Mouse (Mus musculus) lung, postnatal 14 days (tissue): ENCODE measurements at regions not wholly inside any gene's neighbourhood (a gene's known extent, or its start where the extent isn't known, plus 50 kb on each side); places are given as distances from the start of the nearest gene placed in this dataset.

Experiments
- DNase-seq: peaks from one replicate; pipeline ENCODE4 v3.0.0; 2021

DNA sequence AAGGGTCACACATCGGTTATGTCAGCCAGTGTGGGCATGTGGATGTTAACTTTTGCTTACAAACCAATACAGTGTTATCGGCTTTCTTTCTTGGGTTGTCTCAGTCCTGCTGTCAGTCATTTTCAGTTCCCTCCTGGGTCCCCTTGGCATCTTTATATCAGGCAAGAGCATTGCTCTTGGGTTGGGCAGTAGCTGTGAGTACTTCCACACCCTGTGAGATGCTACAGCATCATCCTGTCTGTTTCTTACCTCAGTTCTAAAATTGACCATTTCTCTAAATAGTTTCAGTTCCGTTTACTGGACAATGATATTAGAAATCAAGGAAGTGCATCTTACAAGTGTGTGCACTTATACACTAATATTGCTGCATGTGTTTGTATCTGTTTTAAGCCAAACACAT, 104.9 kb upstream of the Sgk1 start:
- no peak for DNase-seq

DNA sequence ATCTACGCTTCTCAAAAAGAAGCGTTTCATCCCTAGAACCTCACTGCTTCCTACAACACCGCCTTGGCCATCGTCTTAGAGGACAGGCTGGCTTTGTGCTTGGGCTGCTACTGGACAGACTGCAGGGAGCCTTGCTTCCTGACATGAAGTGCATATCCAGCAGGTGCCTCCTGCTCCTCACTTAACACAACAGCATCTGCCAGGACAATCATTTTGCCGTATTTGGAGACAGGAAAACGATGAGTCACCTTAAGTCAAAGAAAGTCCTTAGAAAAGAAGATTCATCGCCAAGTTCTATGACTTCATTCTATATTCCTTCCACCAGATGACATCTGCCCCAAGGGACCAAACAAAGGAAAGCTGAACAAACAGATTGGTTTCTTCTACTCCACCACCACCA, 98.5 kb upstream of the Sgk1 start:
- DNase-seq = no peak

GRCm38 (mm10) chr10:21785110-21785509, 96.9 kb upstream of the Sgk1 start:
- DNase-seq = no peak

GRCm38 (mm10) chr10:21785785-21786184, 96.2 kb upstream of the Sgk1 start:
- DNase-seq = no peak

- no peak for DNase-seq
Observed at GRCm38 (mm10) chr10:21789847-21790530, 92.0 kb upstream of the Sgk1 start.

DNA sequence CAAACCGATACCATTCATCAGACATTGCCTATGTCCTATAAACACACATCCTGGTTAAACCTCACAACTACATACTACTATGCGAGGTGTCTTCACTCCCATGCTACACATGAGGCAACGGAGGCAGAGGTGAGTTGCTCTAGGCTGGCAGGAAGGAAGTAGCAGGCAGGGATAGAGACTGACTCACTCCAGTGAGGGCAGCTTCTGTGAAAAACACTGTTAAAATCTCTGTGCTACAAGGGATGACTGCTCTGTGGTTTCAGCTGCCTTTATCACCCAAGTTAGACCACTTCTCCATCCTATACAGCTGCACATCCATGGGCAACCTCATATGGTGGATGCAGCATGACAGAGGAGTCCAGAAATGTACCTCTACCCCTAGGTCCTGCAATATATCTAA, 91.0 kb upstream of the Sgk1 start:
- no peak for DNase-seq

GRCm38 (mm10) chr10:21792431-21792830, 89.6 kb upstream of the Sgk1 start:
- no peak for DNase-seq

- DNase-seq = no peak
Observed at GRCm38 (mm10) chr10:21793641-21794040, 88.3 kb upstream of the Sgk1 start.

DNA sequence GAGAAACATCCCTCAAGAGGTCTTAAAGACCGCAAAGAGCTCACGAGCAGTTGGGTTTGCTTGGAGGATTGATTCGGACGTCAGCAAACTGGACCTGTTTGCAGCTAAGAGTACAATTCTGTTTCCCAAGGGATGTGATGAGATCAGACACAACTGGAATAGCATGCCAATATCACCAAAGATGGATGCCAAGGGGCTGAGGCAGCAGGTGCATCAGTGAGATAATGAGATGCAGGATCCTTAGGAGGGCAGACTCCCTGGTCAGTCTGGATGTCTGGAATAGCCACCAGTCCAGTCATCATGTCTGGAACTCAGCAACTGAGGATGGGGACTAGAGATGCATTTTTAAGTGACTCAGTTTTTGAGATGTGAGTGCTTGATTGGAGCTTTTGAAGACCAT, 85.6 kb upstream of the Sgk1 start:
- no peak for DNase-seq

- DNase-seq = no peak
Observed at GRCm38 (mm10) chr10:21798103-21798502, 83.9 kb upstream of the Sgk1 start.

DNA sequence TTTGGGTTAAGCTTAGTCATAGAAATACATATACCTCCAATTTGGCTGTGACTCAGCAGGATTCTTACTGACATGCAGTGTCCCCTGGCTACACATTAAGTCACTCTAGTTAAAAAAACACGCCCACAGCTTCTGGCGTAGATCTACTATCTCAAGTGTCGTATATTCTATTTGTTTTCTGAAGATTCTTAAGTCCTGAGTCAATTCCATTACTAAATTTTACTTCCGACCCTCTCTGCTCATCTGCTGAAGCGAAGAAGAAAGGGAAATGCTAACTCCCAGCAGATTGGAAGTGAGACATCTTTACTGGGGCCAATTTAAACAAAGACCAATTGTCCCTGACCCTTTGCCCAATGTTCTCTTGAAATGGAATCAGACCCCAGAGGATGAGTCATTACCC, 80.4 kb upstream of the Sgk1 start:
- DNase-seq = no peak

DNA sequence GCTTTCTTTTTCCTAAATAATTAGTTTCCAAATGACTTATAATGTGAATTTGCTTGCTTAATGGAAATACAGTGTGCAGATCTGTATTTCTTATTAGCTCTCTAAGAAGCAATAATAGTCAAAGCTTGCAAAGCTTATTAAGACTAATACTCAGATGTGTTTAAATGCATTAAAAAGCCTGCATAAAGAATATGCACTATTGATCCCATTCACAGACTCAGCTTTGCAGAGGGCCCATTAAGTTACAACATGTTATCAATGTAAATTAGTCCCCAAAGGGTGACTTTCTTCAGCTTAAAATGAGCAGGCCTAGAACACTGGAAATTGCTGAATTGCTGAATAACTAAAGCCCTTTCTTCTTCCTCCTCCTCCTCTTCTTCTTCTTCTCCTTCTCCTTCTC, 78.8 kb upstream of the Sgk1 start:
- DNase-seq = no peak

DNA sequence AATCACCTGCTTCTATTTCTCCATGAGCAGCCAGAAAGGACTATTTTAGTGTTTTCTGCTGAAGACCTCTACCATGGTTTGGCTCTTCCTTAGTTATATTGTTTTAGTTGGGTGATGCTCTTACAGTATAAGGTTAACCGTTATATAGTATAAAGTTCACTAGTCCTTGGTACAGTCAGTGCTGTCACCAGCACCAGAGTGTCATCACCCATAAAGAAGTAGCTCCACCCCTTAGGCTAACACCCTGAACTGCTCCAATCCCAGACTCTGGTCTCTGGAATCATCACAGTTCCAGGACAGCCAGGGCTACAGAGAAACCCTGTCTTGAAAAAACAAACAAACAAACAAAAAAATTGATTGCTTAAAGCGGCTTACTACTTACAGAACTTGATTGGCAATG, 77.2 kb upstream of the Sgk1 start:
- DNase-seq = no peak

DNA sequence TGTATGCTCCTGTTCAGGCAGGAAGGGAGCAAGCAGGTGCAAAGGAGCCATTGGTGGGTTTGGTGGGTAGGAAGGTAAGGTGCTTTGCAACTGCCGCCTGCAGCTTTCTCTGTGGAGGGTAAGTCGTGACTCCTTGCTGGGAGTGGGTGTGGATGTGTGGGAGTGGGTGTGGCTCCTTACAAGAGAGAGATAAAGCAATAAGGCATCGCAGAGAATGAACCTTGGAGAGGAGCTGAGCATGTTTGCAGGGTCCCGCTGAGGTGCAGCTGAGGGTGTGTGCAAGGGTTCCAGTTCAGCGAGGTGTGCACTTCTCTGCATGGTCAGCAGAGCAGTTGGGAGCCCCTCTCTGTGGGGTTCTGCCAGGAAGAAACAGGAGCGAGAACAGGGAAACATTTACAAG, 76.4 kb upstream of the Sgk1 start:
- no peak for DNase-seq

DNA sequence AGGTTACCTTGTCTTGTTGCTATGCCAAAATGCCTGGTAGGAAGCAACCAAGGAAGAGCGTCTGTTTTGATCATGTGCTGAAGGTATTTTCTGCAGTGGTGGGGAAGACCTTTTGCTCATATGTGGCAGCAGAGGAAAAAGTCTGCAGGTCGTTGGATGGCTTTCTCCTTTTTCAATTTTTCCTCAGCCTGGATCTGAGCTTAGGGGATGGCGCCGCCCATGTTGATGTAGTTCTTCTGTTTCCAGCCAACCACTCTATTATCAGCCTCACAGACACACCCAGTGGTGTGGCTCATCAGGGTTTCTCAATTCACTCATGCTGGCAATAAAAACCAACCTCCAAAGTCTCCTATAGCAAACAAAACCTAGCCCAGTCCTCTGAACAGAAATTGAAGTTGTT, 75.3 kb upstream of the Sgk1 start:
- DNase-seq = no peak

GRCm38 (mm10) chr10:21819686-21820085, 62.3 kb upstream of the Sgk1 start:
- DNase-seq = no peak

DNA sequence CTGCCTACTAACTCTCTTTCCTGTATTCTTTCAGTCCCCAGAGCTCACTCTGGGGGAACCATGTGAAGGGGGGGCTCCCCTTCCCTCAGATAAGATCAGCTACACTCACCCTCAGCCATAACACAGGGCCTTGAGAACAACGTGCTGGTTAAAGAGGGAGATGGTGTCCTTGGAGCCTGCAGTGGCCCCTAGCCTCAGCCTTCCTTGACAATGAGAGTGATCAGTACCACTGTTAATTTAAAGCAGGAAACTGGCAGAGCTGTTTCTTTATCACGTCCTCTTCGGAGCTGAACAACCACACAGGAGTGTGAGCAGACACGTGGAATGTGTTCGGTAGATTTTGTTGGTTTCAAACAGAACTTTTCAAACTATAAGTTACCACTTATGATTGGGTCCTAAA, 60.6 kb upstream of the Sgk1 start:
- DNase-seq = no peak

GRCm38 (mm10) chr10:21824418-21825025, 57.5 kb upstream of the Sgk1 start:
- DNase-seq = no peak

- DNase-seq = no peak
Observed at GRCm38 (mm10) chr10:21826793-21827504, 55.0 kb upstream of the Sgk1 start.

DNA sequence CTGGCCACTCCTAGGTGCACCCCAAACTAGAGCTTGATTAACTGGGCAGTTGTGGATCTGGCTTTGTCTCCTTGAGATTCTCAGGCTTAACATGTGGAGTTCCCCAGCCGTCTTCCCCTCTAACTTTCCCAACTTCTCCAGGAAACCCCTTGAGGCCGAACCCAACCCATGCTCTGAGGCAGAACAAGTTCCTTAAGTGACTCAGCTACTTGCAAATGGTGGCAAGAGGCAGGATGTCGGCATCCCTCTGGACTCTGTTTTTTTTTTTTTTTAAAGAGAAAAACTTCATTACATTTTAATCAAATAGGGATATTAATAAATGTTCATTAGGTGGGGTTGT, 54.5 kb upstream of the Sgk1 start:
- no peak for DNase-seq

- no peak for DNase-seq
Observed at GRCm38 (mm10) chr10:21828432-21829061, 53.4 kb upstream of the Sgk1 start.

GRCm38 (mm10) chr10:21829062-21829731, 52.8 kb upstream of the Sgk1 start:
- peak; percentile 24 for DNase-seq

DNA sequence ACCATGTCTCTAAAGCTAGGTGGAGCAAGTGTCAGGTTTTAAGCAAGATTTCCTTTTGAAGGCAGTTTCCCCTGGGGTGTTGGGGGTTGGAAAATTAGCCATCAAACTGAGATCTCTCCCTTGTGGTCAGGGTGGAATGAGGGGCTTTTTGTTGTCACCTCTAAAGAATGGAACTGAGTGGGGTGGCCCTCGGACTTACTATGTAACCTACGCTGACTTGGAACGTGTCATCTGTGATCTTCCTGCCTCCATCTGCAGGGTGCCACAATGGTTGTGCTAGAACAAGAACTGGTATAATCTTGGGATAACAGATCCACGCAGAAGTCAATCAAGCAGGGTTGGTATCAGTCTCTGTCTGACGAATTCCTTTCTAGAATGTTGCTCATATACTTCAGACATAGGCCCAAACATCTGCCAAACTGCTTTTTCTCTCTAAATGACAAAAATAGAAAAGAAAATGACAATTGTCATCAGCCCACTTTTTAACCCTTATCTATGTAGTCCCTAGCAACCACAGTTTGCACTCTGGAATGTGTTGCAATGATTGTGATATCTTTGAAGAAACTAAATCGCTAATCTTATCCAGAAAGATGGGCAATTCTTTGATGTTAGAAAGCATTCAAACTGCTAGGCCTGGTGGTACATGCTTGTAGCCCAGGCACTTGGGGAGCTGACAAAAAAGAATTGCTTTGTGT, 50.8 kb upstream of the Sgk1 start:
- no peak for DNase-seq
